Mouse (Mus musculus): Measurements from ENCODE around the gene 2900011O08Rik.

Gene 2900011O08Rik

DNA sequence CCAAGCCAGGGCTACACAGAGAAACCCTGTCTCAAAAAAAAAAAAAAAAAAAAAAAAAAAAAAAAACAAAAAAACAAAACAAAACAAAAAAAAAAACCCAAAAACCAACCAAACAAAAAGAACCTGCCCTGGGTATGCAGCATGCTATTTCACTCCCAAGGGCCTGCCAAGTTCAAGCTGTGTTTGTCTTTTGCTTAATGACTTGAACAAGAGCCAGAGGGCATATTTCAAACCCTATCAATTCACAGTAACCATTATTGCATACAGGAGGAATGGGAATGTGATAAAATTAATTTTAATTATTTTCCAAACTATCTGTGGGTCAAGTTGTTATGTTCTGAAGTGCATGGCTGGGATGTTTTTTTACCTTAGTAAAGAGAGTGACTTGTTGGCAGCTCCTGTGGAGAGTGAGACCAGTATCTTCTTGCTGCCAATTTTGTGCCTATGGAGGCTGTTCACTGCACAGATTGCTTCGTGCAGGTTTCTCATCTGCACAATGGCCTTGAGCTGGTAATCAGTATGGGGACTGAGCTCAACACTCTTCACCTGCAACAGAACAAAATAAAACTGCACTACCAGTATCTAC, 151.7 kb downstream of the 2900011O08Rik start:
- no peak for DNase-seq (ENCODE audit: low spot score in 2 of 2)

DNA sequence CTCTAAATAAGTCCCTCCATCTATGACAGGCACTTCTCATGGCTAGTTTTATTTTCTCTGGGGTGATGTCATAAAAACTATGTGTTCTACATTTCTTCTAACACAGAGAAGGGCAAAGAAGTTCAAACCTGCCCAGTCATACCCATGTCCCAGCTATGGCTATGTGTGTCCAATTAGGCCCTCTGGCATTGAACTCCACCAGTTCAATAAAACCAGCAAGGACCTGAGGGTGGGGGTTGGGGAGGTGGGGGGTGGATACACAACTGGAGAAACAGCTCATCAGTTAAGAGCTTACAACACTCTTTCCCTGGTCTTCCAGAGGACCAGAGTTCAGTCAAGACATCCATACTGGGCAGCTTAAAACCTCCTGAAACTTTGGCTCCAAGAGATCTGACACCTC, 152.7 kb downstream of the 2900011O08Rik start:
- DNase-seq (ENCODE audit: low spot score in 2 of 2) = no peak

DNA sequence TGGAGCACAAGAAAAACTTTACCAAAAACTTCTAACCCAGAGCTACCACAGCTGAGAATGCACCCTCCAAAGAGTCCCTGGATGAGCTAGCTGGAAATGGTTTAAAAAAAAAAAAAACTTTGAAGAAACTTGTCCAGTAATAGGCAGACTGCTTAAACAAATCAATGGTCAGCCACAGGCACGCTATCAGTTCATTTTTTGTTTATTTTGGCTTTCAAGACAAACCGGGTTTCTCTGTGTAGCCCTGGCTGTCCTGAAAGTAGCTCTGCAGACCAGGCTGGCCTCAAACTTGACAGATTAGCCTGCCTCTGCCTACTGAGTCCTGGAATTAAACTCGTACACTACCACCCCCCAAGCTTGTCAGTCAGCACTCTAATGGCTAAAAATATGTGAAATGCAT, 156.9 kb downstream of the 2900011O08Rik start:
- DNase-seq (ENCODE audit: low spot score in 2 of 2) = no peak

GRCm38 (mm10) chr16:14147712-14148111, 161.3 kb downstream of the 2900011O08Rik start:
- DNase-seq (ENCODE audit: low spot score in 2 of 2) = no peak
